Mouse (Mus musculus): ENCODE results near the gene Atp8a1.

GRCm38 (mm10) chr5:67579725-67580633 is 267.3 kb downstream of the Atp8a1 start:
- no peak for TF ChIP-seq CTCF (IDR thresholded peaks at IDR 0.05; ENCODE audit: low read depth, low read length)
- TF ChIP-seq EP300 (IDR thresholded peaks at IDR 0.05; ENCODE audit: insufficient read depth, low read depth, low read length) = no peak
